Mouse (Mus musculus) frontal cortex, postnatal 25 days (tissue): ENCODE data around the gene Zfp319.
"Not testable (repeated sequence)": the region's sequence is repeated elsewhere in the genome, so short reads cannot be mapped to it uniquely, and the experiment has no call there.

Experiments
- DNase-seq, 2 experiments: peaks; one replicate each; pipeline ENCODE4 v3.0.0; 2022; ENCODE audit warnings: low spot score in 2 of 2

Gene Zfp319

DNA sequence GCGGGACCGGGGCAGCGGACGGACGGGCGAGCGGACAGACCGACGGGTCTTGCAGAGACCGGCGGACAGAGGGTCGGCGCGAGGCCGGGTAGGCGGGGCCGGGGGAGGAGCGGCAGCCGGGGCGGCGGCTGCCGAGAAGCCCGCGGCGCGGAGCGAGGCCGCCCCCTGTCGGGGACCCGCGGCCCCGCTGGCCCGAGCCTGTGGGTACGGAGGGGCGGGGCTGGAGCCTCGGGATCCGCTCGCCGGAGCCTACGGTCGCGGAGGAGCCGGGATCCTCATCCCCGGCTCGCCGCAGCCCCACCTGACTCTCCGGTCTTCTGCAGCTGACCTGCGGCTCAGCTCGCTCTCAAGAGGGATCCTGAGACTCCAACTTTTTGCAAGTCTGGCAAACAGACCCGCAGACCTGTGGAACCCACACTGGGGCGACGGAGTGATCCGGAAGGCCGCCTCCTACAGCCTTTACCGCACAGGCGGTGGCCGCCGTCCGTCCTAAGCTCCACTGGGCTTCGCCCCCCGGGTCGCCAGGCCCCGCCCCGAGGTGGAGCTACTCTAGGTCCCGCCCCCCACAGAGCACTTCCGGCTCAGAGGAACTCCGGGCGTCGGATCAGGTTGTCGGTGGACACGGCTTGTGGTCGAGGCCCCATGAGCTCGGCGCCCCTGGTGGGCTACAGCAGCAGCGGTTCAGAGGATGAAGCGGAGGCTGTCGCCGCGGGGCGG lies at the start of gene Zfp319, which contains the start of gene Usb1:
TSS of gene Zfp319 (minus strand) at position 231 of the 717 bp plus-strand sequence.
TSS of gene Usb1 (plus strand) at position 565 of the 717 bp plus-strand sequence.
- peak; percentile 83 to 88 for DNase-seq

- DNase-seq: no peak
Measured at GRCm38 (mm10) chr8:95380953-95381352, 49.2 kb upstream of the Zfp319 start.

- DNase-seq: not testable (repeated sequence)
Measured at GRCm38 (mm10) chr8:95378928-95379327, 47.2 kb upstream of the Zfp319 start.

- no peak for DNase-seq
Measured at GRCm38 (mm10) chr8:95377863-95378291, 46.1 kb upstream of the Zfp319 start.

- no peak for DNase-seq
Measured at GRCm38 (mm10) chr8:95377101-95377500, 45.4 kb upstream of the Zfp319 start.

DNA sequence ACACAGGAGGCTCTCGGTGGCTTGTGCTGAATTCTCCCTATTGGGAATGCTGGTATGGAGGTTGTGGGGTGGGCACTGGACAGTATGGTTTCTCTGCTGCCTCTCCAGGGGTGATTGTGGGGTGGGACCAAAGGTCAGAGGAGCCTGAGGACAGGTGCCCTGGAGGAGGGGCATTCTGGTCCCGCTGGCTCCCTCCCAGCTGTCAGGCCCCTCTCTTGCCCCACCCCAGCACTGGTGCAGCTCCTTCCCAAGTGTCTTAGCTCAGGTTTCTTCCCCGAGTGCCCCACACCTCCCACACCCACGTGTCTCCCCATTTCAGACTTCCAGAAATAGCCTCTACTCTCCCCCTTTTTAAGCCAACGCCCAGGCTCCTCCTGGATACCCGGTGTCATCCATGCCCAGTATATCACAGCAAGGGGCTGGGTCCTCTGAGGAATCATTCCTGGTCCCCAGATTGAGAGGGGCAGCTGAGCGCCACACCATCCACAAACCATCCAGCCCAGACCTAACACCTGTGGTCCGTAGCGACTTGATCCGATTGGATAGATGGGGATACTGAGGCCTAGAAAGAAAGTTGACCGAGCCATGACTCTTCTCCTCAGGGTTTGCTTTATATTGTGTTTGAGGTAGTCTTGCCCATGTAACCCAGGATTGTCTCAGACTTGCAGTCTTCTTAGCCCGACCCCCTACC lies 44.7 kb upstream of the Zfp319 start:
- DNase-seq: no peak

DNA sequence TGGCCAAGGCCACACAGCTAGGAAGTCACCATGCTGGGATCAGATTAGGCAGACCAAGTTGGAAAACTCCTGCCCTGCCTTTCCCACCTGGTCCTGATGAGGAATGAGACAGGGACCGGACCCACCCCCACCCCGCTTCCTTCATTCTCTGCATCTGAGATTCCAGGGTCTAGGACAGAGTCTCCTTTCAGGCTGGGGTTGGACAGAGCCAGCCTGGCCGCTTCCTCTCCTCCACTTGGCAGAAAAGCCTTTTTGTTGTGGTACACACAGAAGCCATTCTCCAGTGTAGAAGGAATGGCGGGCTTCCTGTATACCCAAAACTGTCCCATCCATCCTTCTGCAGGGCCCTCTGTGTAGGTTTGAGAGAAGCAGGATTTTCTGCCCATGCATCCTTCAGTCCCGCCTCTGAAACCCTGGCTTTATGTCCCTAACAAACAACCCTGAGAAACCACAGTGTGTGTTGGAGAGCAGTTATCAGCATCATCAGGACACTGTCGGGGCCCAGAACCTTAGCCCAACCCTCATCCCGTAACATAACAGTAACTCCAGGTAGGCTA lies 43.7 kb upstream of the Zfp319 start:
- DNase-seq: no peak

DNA sequence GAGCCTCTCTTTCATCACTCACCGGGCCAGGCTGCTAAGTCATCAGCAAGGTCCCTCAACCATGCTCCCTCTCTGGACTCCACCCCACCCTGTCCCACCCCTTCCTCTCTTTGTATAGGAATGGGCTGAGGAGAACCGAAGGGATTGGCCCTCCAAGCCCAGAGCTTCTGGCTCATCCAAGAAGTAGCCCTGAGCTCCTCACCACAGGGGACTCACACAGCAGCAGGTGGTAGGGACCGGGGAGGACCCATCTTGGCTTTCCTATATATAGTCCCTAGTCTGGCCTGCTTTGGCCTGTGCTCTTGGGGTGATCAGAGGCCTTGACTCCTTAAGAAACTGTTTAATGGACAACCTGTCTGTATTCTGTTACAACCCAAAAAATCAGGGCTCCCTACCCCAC lies 42.7 kb upstream of the Zfp319 start:
- no peak for DNase-seq

- DNase-seq: no peak
Measured at GRCm38 (mm10) chr8:95373389-95374002, 41.7 kb upstream of the Zfp319 start.

GRCm38 (mm10) chr8:95369581-95370326 lies 38.0 kb upstream of the Zfp319 start:
- no peak for DNase-seq

- no peak for DNase-seq
Measured at GRCm38 (mm10) chr8:95363849-95364248, 32.1 kb upstream of the Zfp319 start.

DNA sequence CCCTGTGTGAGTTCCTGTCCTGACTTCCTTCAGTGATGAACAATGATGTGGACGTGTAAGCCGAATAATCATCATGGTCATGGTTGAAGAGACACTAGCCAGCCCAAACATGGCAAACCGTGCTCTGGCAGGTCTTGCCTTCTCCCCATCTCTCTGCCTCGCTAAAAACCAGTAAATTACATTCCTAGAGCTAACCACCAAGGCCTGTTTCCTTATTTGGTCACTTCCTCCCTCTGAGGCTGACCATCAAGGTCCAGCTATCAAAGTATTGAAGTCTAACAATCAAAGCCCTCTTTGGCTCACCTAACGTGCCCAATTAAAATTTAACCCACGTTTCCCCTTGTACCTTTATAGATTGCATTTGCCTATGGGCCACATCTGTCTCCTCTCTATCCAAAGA lies 30.5 kb upstream of the Zfp319 start:
- no peak for DNase-seq

- DNase-seq: no peak
Measured at GRCm38 (mm10) chr8:95361016-95361341, 29.2 kb upstream of the Zfp319 start.

GRCm38 (mm10) chr8:95360181-95361015 lies 28.6 kb upstream of the Zfp319 start:
- DNase-seq: no peak

DNA sequence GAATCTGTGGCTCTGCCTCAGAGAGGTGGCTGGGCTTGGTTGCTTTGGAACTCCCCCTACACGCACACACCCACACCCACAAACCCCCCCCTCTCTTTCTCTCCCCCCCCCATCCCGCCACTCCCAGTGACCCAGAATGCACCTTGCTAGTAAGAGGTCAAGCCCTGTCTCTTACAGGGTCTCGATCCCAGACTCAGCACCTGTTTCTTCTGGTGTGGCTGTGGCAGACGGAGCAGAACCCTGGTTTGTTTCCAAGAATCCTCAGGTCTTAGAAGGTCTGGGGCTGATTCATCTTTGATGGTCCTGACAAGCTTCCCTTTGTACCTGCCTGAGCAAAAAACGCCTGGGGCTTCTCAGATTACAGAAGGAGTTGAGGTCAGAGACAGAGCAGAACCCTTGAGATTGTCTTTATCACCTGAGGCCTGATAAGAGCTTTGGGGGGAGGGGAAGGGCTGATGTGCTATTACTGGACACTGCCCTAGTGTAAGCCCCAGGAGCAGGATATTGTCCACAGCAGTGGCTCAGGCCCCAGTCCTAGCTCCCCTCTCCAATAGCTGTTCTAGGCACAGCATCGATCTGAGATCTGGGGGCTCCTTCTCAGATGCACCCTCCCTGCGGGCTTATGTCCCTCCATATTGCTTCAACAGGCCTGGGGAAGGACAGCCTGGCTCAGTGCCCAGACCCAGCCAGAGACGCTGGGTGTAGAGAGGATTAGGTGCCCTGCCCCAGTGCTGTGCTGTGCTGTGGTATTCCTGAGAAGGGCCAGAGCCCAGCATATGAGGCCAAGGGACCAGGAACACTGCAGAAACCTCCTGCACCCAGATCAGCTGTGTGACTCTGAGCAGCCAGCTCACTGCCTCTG lies 27.0 kb upstream of the Zfp319 start:
- no peak for DNase-seq

DNA sequence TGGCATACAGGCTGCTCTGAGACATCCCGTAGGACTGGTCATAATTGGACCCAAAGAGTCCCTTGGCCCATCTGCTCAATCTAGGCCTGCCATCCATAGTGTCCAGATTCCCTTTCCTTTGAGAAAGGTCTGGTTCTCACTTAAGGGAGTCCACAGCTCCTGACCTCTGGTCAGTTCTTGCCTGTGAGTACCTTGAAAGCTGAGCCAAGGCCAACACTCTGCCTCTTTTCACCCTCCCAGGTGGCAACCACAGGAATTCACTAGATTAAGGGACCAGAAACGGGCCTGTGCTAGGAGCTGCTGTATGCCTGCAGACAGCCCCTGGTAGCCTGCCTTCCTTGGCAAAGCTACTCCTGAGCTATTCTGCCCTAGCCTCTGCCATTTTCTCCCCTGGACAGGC lies 22.9 kb upstream of the Zfp319 start:
- no peak for DNase-seq

GRCm38 (mm10) chr8:95352871-95353866 lies 21.4 kb upstream of the Zfp319 start:
- DNase-seq: no peak

DNA sequence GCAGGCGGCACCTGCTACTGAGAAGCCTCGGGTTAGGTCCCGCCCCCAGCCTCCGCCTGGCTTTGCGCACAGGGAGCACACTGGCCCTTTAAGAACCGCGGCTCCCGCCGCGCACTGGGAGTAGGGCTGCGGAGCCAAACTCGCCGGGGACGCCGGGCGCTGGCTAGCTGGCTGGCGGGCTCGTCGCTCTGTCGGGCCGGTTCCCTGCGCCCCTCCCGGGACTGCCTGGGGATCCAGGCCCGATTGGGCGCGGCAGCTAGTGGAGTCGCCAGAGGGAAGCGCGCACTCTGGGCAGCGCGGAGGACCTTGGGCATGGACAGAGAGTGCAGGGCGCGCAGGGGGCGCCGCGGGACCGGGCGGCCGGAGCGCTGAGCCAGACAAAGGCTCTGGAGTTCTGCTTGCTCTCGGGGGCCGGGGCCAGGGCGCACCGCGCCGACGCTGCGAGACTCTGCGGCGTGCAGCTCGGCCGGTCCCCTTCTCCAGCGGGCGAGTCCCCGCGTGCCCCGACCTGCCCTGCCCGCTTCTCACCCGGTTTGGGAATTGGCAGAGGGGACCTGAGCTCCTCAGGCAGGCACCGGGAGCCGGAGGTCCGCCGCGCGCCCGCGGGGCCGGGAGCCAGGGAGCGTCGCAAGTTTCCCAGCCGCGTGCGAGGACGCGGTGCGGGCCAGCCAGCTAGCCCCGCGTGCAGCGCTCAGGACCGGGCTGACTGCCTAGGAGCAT lies 20.6 kb upstream of the Zfp319 start, which contains the start of gene Mmp15:
TSS of gene Mmp15 (plus strand) at position 118 of the 720 bp plus-strand sequence.
- DNase-seq: peak in 1 of 2 experiments; percentile 54
